Mouse (Mus musculus) small intestine, adult 2 months (tissue): Measurements from ENCODE around the gene Smim23. TPM values are rescaled to one million over a fixed set of nuclear protein-coding genes. Genes with fewer than 3 reads are reported as not detected.

ENCODE experiments used
- H3K27ac ChIP-seq: fragments of 200-500 bp; 2 replicates; pipeline ENCODE4 v1.5.1; 2012; ENCODE audit warnings: low read depth, low read length, control low read depth, inconsistent platforms; ENCODE audit not compliant: insufficient read depth
- H3K27me3 ChIP-seq: fragments of 200-500 bp; 2 replicates; pipeline ENCODE4 v1.6.1; 2012; ENCODE audit warnings: mild to moderate bottlenecking, moderate library complexity, low read length, inconsistent platforms; ENCODE audit not compliant: control insufficient read depth, insufficient read depth
- H3K36me3 ChIP-seq: fragments of 200-500 bp; 2 replicates; pipeline ENCODE4 v1.6.1; 2012; ENCODE audit warnings: mild to moderate bottlenecking, low read length, control low read depth, inconsistent platforms; ENCODE audit not compliant: control insufficient read depth, insufficient read depth
- H3K4me1 ChIP-seq: fragments of 200-500 bp; 2 replicates; pipeline ENCODE4 v1.6.1; 2012; ENCODE audit warnings: low read length, inconsistent platforms, mixed read lengths; ENCODE audit not compliant: control insufficient read depth, insufficient read depth, insufficient read length
- H3K4me3 ChIP-seq: fragments of 200-500 bp; 2 replicates; pipeline ENCODE4 v1.5.1; 2012; ENCODE audit warnings: low read depth, mild to moderate bottlenecking, control low read depth, inconsistent platforms, low read length, moderate library complexity
- CTCF ChIP-seq: fragments of 200-500 bp; IDR thresholded peaks from 2 replicates; pipeline ENCODE4 v1.5.1; 2012; ENCODE audit warnings: low read depth, mild to moderate bottlenecking, control low read depth, inconsistent platforms, low read length, moderate library complexity, mixed read lengths; ENCODE audit not compliant: insufficient replicate concordance, insufficient read length; ENCODE audit errors: extremely low read depth
- POLR2A ChIP-seq: fragments of 200-500 bp; IDR thresholded peaks from 2 replicates; pipeline ENCODE4 v1.6.1; 2012; ENCODE audit warnings: low read depth, mild to moderate bottlenecking, control low read depth, inconsistent platforms, low read length, moderate library complexity
- WGBS: fragments of 180-500 bp; shearing (Covaris S2); methylation state at CpG from one replicate; pipeline ENCODE4 v1.1.7; 2018; 5-methylcytosine and 5-hydroxymethylcytosine counted together
- polyA plus RNA-seq: library from polyadenylated mRNA; depleted of rRNA; stranded (reverse); fragments of >200 nt; gene quantifications from 2 replicates; pipeline ENCODE4 v1.2.3, GENCODE M21; 2012; rRNA removed

The Smim23 gene
- polyA plus RNA-seq, 1 experiment, result not detected

GRCm38 (mm10) chr11:32780747-32781536, 43.5 kb downstream of the Smim23 start:
- no peaks in the 10 kb centered on the region for H3K27me3 ChIP-seq
- no peaks in the 10 kb centered on the region for H3K36me3 ChIP-seq
- WGBS, result 45% methylated on average over 11 of the region's 11 CpGs
- no peak for TF ChIP-seq POLR2A
- no peak for TF ChIP-seq CTCF
- no peak overlapping the region for H3K4me3 ChIP-seq
- no peak overlapping the region for H3K27ac ChIP-seq
- no peaks in the 10 kb centered on the region for H3K4me1 ChIP-seq

GRCm38 (mm10) chr11:32768642-32769343, 55.6 kb downstream of the Smim23 start:
- 71% methylated on average over 12 of the region's 12 CpGs for WGBS
- Histone ChIP-seq H3K27me3 (no peaks in the 10 kb centered on the region), H3K36me3 (no peaks in the 10 kb centered on the region), H3K4me1 (no peaks in the 10 kb centered on the region), H3K4me3 (no peak overlapping the region), H3K27ac (no peak overlapping the region)
- TF ChIP-seq CTCF, result no peak
- TF ChIP-seq POLR2A, result no peak

Other genes starting within 250 kb of the Smim23 start
- gene Fbxw11, start 181.9 kb downstream of the Smim23 start, polyA plus RNA-seq, result 17.3 and 29.8 TPM in 2 replicates